Mouse (Mus musculus) forebrain, embryonic 14.5 days (tissue): ENCODE results near the gene Crebrf. TPM values are rescaled to one million over a fixed set of nuclear protein-coding genes. Genes with fewer than 3 reads are reported as not detected.

Source experiments
- ATAC-seq: fragments of 200-750 bp; cut with Nextera tagmentation; 2 replicates; pipeline ENCODE4 v1.8.0; 2017; ENCODE audit warnings: mild to moderate bottlenecking, moderate library complexity
- DNase-seq: peaks from one replicate; pipeline ENCODE4 v3.0.0-alpha.2; 2015; ENCODE audit warnings: low spot score
- H3K27ac ChIP-seq: fragments of 300-500 bp; sonication (generic); 2 replicates; pipeline ENCODE4 v1.5.1; 2014; ENCODE audit warnings: low read depth, mild to moderate bottlenecking, control low read depth, low read length, moderate library complexity
- H3K27me3 ChIP-seq: fragments of 300-500 bp; sonication (generic); replicated peaks from 2 replicates; pipeline ENCODE4 v1.6.1; 2014; ENCODE audit warnings: low read length, control low read depth, mixed read lengths; ENCODE audit not compliant: control insufficient read depth, insufficient read depth
- H3K36me3 ChIP-seq: fragments of 300-500 bp; sonication (generic); 2 replicates; pipeline ENCODE4 v1.6.1; 2014; ENCODE audit warnings: low read length, control low read depth; ENCODE audit not compliant: control insufficient read depth, insufficient read depth
- H3K4me1 ChIP-seq: fragments of 300-500 bp; sonication (generic); 2 replicates; pipeline ENCODE4 v1.6.1; 2014; ENCODE audit warnings: antibody characterized with exemption, low read length, control low read depth; ENCODE audit not compliant: control insufficient read depth, insufficient read depth
- H3K4me2 ChIP-seq: fragments of 300-500 bp; sonication (generic); 2 replicates; pipeline ENCODE4 v1.6.1; 2014; ENCODE audit warnings: mild to moderate bottlenecking, control low read depth, low read length
- H3K4me3 ChIP-seq: fragments of 300-500 bp; sonication (generic); 2 replicates; pipeline ENCODE4 v1.5.1; 2014; ENCODE audit warnings: low read depth, low read length, control low read depth
- H3K9ac ChIP-seq: fragments of 300-500 bp; sonication (generic); 2 replicates; pipeline ENCODE4 v1.6.1; 2014; ENCODE audit warnings: mild to moderate bottlenecking, low read length, control low read depth, moderate library complexity
- H3K9me3 ChIP-seq: fragments of 300-500 bp; sonication (generic); replicated peaks from 2 replicates; pipeline ENCODE4 v1.6.1; 2016; ENCODE audit warnings: low read length, control low read depth, mixed read lengths; ENCODE audit not compliant: control insufficient read depth
- WGBS: fragments of 180-500 bp; shearing (Covaris S2); extraction: QIAGEN DNeasy Blood & Tissue Kit; methylation state at CpG from one replicate; pipeline ENCODE4 v1.1.7; 2014; 5-methylcytosine and 5-hydroxymethylcytosine counted together
- polyA plus RNA-seq: library from polyadenylated mRNA; unstranded; fragments of >200 nt; fragmentation: Nextera tagmentation; extraction: Ambion mirVana; gene quantifications from 2 replicates; pipeline ENCODE4 v1.2.1, GENCODE M21; 2014

Gene Crebrf
- 10.0 and 12.8 TPM in 2 replicates for polyA plus RNA-seq

DNA sequence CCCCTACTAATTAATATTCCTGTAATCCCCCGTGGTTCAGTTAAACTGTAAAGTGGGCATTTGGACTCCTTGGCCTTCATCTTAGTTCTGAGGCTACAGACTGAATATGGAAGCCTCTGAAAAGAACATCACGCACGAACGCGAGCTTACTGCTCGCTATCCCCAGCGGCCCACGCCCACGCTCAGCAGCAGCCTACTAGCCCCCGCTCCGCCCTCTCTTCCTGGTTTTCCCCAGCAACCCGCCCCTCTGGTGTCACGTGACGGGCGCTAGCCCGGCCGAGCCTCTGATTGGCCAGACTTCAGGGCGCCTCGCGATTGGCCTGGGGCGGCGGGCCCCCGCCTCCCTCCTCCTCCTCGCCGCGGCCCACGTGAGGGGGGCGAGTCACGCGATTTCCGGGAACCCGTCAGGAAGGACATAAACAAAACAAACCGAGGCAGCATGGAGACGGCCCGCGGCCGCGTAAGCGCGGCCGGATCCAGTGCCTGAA is at the start of gene Crebrf:
Crebrf (plus strand) TSS at position 380 of the 488 bp plus-strand sequence.
- no peaks in the 10 kb centered on the region for H3K36me3 ChIP-seq
- no peaks in the 10 kb centered on the region for H3K9me3 ChIP-seq
- H3K9ac ChIP-seq = peak within 1 kb of the TSS; percentile 75
- peak within 1 kb of the TSS; percentile 64 for H3K27ac ChIP-seq
- DNase-seq = peak; percentile 99
- peak within 1 kb of the TSS; percentile 97 for H3K4me3 ChIP-seq
- under 1% methylated on average over 41 of the region's 41 CpGs for WGBS
- ATAC-seq = peak; percentile 80
- H3K27me3 ChIP-seq = no peaks in the 10 kb centered on the region
- peak within 1 kb of the TSS; percentile 69 for H3K4me2 ChIP-seq
- H3K4me1 ChIP-seq = no peaks in the 10 kb centered on the region

DNA sequence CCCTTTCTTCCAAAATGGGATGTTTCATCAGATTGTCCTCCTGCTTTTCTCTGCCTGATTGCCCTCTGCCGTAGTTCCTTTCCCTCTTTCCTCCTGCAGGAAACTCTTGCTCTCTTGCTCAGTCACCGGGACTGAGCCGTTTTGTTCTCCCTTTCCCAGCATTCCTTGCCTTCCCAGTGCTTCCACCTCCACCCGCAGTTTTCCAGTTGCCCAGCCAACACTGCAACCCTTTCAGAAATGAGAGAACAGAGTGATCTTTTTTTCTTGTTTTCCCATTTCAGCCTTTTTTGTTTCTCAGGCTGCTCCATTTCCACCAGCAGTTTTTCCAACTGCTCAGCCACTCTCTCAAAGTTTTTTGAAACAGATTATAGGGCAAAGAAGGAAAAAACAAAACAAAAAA is 44.2 kb upstream of the Crebrf start:
- WGBS = 59% methylated on average over 4 of the region's 4 CpGs
- DNase-seq (no peak), ATAC-seq (no peak)
- Histone ChIP-seq H3K9me3 (no peaks in the 10 kb centered on the region), H3K4me2 (no peak overlapping the region), H3K27ac (no peak overlapping the region), H3K36me3 (no peaks in the 10 kb centered on the region), H3K4me1 (no peaks in the 10 kb centered on the region), H3K27me3 (0 out of 2 replicates have a peak, but pooled peaks cover 3% of the 10 kb centered on the region), H3K4me3 (no peak overlapping the region), H3K9ac (no peak overlapping the region)

DNA sequence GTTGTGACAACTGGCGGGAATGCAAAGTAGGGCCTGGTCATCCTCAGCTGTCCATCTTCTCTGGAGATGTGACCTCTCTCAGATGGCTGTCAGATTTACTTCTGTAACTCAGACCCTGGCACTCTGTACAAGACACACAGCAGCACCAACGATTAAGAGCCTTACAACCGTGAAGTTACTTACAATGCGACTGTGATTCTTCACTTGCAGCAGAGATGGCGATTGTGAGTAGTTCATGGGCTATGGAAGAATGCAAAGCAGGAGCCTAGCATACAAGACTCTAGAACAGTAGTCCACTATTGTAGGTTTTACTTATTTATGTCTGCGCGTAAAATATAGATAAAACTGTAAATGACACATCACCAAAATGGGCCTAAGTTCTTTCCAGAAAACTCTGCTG is 39.6 kb upstream of the Crebrf start:
- Histone ChIP-seq H3K4me3 (peak overlapping the region; percentile 86), H3K9ac (peak overlapping the region; percentile 80), H3K27me3 (no peaks in the 10 kb centered on the region), H3K27ac (peak overlapping the region; percentile 79; the same call in 1 of the 2 replicates), H3K9me3 (no peaks in the 10 kb centered on the region), H3K36me3 (no peaks in the 10 kb centered on the region), H3K4me2 (peak overlapping the region; percentile 77), H3K4me1 (peaks cover 14% of the 10 kb centered on the region)
- ATAC-seq (peak; percentile 25), DNase-seq (no peak)
- WGBS = 19% methylated on average over 7 of the region's 7 CpGs

DNA sequence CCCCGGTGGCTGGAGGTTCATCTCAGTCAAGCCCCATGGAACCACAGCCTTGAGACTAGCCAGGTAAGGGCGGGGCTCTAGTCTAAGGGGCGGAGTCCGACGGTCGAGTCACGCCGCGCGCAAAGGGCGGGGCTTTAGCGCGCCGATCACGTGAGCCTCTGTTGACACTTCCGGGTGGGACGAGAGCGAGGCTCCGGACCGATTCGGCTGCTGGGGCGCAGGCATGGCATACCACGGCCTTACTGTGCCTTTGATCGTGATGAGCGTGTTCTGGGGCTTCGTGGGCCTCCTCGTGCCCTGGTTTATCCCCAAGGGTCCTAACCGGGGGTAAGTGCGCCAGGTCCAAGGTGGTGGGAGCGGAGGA is 39.2 kb upstream of the Crebrf start:
- peaks cover 14% of the 10 kb centered on the region for H3K4me1 ChIP-seq
- DNase-seq (peak; percentile 94), ATAC-seq (peak; percentile 97)
- peak overlapping the region; percentile 77 for H3K4me2 ChIP-seq
- peak overlapping the region; percentile 79 for H3K27ac ChIP-seq
- H3K27me3 ChIP-seq = no peaks in the 10 kb centered on the region
- no peaks in the 10 kb centered on the region for H3K36me3 ChIP-seq
- WGBS = under 1% methylated on average over 30 of the region's 30 CpGs
- H3K9me3 ChIP-seq = no peaks in the 10 kb centered on the region
- peak overlapping the region; percentile 86 for H3K4me3 ChIP-seq
- peak overlapping the region; percentile 80 for H3K9ac ChIP-seq

DNA sequence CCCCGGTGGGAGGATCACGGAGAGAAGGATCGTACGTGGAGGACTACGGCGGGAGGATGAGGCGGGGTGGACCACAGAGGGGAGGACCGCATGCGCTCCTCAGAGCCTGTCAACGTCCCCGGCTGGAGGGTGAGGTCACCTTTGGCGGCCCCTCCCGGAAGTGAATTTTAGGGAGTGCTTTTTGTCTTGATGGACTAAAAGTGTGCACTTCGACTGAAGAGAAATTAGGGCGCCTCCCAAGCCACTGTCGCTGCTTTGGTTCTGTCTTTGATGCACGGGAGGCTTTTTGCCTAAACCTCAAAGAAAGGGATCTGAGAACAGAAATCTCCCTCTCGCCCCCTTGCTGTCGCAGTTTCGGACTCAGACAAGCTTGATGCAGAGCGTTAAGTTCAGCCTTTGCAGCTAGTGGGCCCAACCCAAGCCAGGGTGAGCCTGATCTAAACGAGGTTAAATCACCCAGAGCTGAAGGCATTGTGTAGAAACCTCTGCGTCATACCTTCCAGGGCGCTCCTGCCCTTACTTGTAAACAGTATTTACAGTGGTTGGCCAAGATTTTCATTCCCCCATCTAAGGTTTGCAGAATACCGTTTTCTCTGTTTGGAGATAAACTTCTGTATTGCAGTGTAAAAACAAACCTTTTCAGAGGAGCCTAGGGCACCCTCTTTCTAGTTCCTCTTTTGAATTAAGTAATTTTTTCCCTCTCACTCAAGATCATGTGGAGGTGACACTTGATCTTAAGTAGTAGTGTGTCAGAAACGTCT is 38.7 kb upstream of the Crebrf start:
- DNase-seq (peak; percentile 69), ATAC-seq (peak; percentile 88)
- H3K27me3 ChIP-seq = no peaks in the 10 kb centered on the region
- WGBS = 3% methylated on average over 26 of the region's 26 CpGs
- H3K4me1 ChIP-seq = peaks cover 14% of the 10 kb centered on the region
- peak overlapping the region; percentile 79 for H3K27ac ChIP-seq
- no peaks in the 10 kb centered on the region for H3K36me3 ChIP-seq
- H3K4me2 ChIP-seq = peak overlapping the region; percentile 77
- no peaks in the 10 kb centered on the region for H3K9me3 ChIP-seq
- H3K9ac ChIP-seq = peak overlapping the region; percentile 80
- peak overlapping the region; percentile 86 for H3K4me3 ChIP-seq

DNA sequence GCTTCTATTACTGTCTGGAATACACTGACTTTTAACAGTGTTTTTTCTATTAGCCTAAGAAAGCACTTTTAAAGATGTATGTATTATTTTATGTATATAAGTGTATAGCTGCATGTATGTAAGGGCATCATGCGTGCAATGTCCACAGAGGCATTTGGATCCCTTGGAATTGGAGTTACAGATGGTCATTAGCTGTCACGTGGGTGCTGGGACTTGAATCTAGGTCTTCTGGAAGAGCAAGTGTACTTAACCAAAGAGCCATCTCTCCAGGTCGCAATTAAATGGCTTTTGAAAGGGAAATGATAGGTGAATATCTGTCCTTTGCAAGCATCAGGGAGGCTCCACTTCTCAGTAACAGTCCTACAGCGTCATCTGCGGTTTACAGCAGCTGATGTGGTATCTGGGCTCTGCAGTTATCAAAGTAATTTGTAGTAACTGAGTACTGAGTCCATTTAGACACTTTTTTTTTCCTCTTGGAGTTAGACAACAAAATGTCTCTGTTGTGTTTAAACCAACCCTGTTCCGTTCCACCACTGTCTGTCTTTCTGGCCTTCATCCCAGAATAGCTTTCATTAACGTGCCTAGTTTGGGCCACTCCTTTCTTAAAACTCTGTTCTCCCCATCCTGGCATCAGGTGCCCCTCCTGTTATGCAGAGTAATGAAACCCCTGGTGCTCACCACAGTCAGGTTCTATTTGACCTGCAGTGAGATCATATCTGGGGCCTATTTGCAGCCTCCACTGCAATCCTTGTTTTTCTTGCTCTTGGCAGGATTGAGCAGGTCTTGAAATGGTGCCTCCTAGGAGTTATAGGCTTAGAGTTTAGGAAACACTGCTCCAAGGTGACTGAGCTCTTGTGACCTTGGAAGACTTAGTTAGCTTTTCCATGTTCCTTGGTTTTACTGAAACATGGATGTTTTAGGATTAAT is 37.5 kb upstream of the Crebrf start:
- Histone ChIP-seq H3K4me1 (peaks cover 14% of the 10 kb centered on the region), H3K4me3 (no peak overlapping the region), H3K4me2 (peak overlapping the region; percentile 77), H3K27ac (no peak overlapping the region), H3K9ac (peak overlapping the region; percentile 80; the same call in 1 of the 2 replicates), H3K27me3 (no peaks in the 10 kb centered on the region), H3K9me3 (no peaks in the 10 kb centered on the region), H3K36me3 (0 out of 2 replicates have a peak, but pooled peaks cover 4% of the 10 kb centered on the region)
- ATAC-seq (no peak), DNase-seq (no peak)
- 78% methylated on average over 7 of the region's 7 CpGs for WGBS

DNA sequence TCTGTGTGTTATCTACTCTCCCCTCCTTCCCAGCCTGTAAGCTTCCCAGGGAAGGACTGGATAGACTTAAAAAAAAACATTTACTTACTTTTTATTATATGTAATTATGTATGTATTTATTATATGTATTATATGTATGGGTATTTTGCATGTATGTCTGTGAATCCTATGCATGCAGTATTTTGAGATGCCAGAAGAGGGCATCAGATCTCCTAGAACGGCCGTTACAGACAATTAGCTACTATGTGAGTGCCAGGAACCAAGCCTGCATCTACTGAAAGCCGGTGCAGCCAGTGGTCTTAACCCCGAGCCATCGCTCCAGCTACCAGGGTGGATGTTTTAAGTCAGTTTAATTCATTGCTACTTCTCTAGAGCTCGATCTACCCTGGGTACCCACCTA is 34.2 kb upstream of the Crebrf start:
- no peak for ATAC-seq
- peaks cover 21% of the 10 kb centered on the region; the same call in 1 of the 2 replicates for H3K36me3 ChIP-seq
- WGBS = 87% methylated on average over 6 of the region's 6 CpGs

DNA sequence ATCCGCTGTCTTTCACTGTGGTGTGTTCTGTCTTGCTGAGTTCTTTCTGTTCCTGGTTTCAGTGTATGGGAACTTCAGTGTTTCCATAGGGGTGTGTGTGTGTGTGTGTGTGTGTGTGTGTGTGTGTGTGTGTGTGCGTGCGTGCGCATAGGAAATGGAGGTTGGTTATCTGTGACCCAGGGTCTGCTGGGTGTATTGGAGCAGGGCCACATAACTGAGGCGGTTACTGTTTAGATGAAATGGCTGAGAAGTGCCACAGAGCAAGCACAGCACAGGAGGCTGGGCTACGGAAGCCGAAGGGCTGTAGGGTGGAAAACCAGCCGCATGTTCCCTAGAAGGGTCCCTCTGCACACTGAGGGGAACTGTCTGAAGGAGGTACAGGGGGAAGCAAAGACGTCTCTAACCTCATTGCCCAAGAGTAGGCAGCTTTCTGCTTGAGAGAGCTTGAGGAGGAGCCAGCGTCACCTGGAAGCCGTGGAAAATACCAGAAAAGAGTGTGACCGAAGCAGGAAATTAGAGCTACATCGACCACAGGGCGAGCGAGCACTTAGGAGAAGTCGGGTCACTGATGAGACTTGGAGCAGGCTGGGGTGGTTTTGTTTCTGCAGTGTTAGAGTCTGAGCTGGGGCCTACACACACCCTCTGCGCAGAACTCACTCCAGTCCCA is 29.0 kb upstream of the Crebrf start:
- Histone ChIP-seq H3K4me1 (peaks cover 24% of the 10 kb centered on the region), H3K36me3 (peaks cover 21% of the 10 kb centered on the region; the same call in 1 of the 2 replicates), H3K9me3 (no peaks in the 10 kb centered on the region), H3K27ac (no peak overlapping the region), H3K4me2 (no peak overlapping the region), H3K4me3 (no peak overlapping the region), H3K9ac (no peak overlapping the region), H3K27me3 (no peaks in the 10 kb centered on the region)
- WGBS = 87% methylated on average over 17 of the region's 17 CpGs
- no peak for DNase-seq
- no peak for ATAC-seq

More for the DNA sequence above, 34.2 kb upstream of the Crebrf start:
- Histone ChIP-seq H3K4me2 (no peak overlapping the region), H3K27me3 (no peaks in the 10 kb centered on the region), H3K4me3 (no peak overlapping the region), H3K27ac (no peak overlapping the region), H3K4me1 (peaks cover 14% of the 10 kb centered on the region), H3K9me3 (no peaks in the 10 kb centered on the region), H3K9ac (no peak overlapping the region)
- no peak for DNase-seq
